Mouse (Mus musculus) lung, postnatal 4 days (tissue): ENCODE data around the gene Ncoa4.
"Not testable (repeated sequence)": the region's sequence is repeated elsewhere in the genome, so short reads cannot be mapped to it uniquely, and the experiment has no call there.

Experiments
- DNase-seq, 2 experiments: peaks; one replicate each; pipeline ENCODE4 v3.0.0; 2021

Ncoa4 gene

GRCm38 (mm10) chr14:32161090-32161885 is 1.6 kb downstream of the Ncoa4 start:
- DNase-seq: no peak

GRCm38 (mm10) chr14:32162231-32162630 is 2.6 kb downstream of the Ncoa4 start:
- no peak for DNase-seq

DNA sequence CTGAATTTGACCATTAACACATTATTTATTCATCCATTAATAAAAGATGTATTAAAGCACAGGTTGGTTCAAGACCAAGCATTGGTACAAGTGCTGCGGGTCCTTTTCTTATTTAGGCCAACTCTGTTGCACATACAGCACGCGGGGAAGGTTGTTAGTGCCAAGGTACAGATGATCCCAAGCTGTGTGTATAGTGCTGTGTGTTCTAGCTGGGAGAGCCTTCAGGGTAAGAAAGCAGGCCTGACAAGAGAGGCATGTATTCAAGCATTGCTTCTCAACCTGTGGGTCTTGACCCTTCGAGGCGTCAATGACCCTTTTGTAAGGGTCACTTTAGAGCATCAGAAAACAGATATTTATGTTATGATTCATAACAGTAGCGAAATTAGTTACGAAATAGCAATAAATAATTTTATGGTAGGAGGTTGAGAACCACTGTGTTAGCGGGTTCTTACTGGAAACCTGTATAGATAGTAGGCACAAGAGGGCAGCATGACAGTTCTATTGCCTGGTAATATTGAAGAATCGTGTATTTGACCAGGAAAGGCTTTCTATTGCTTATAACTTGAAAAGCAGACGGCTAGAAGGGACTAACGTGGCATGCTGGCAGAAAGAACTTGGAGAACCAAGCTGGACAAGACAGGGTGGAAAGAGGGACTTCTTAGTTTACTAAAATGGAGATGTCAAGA is 3.7 kb downstream of the Ncoa4 start:
- DNase-seq: no peak

GRCm38 (mm10) chr14:32164173-32165051 is 4.7 kb downstream of the Ncoa4 start:
- no peak for DNase-seq

- DNase-seq: peak; percentile 85 to 86
These were observed 5.8 kb downstream of the Ncoa4 start for GRCm38 (mm10) chr14:32165278-32166061.

GRCm38 (mm10) chr14:32166062-32166441 is 6.4 kb downstream of the Ncoa4 start:
- no peak for DNase-seq

DNA sequence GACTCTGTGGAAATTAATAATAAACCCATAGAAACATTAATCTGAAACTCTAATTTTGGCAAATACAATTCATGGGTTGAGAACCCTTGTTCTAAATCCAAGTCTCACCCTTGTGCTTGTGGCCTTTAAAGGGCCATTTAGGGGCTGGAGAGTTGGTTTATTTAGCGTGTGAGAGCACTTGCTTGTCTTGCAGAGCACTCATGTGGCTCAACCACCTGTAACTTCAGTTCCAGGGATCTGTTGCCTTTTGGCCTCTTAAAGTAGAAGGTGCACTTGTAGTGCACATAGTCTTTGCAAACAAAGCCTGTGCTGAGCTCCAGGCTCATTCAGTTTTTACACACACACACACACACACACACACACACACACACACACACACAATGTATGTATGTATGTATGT is 7.2 kb downstream of the Ncoa4 start:
- peak in 1 of 2 experiments; percentile 36 for DNase-seq

GRCm38 (mm10) chr14:32167326-32167725 is 7.7 kb downstream of the Ncoa4 start:
- no peak for DNase-seq

GRCm38 (mm10) chr14:32168653-32169231 is 9.1 kb downstream of the Ncoa4 start:
- DNase-seq: no peak

DNA sequence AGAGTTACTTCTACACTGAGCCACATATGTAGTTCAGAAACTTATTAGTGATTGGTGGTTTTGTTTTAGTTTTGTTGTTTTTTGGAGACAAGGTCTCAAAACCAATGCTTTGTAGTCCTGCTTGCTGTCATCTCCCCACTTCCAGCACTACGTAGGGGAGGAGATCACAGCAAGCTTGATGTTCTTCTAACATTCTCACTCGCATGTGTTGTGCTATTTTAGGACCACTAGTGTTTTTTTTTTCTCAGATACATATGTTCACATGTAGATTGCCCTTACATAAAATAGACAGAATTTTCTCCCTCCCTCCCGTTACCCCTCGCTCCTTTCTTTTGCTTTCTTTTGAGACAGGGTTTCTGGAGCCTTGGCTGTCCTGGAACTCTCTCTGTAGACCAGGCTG is 10.5 kb downstream of the Ncoa4 start:
- no peak for DNase-seq

DNA sequence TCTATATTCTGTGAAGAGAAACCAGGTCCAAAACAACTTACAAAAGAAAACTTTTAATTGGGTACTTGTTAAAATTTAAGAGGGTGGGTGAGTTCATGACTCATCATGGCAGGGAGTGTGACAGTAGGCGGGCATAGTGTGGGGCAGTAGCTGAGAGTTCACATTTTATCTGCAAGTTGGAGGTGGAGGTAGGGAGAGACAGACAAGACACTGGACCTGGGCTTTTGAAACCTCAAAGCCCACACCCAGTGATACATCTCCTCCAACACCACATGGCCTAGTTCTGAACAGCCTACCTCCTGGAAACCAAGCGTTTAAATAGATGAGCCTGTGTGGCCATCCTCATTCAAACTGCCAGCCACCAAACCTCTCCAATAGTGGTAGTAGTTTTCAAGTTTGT is 15.6 kb downstream of the Ncoa4 start:
- DNase-seq: no peak

DNA sequence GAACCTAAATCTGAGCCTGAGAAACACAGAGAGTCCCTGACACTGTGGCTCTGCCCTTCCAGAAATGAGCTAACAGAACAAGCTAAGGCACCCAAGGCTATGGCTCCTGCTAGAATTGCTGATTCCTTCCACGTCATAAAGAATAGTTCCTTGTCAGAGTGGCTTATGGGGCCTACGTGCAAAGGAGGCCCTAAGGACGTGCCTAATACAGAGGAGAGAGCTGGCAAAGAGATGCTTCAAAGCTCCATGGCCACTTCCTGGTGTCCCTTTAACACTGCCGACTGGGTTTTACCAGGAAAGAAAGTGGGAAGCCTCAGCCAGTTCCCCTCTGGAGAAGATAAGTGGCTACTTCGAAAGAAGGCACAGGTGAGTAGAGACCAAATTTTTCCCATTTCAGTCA is 16.9 kb downstream of the Ncoa4 start:
- not testable (repeated sequence) for DNase-seq

- DNase-seq: no peak
These were observed 19.9 kb downstream of the Ncoa4 start for GRCm38 (mm10) chr14:32179393-32180195.

DNA sequence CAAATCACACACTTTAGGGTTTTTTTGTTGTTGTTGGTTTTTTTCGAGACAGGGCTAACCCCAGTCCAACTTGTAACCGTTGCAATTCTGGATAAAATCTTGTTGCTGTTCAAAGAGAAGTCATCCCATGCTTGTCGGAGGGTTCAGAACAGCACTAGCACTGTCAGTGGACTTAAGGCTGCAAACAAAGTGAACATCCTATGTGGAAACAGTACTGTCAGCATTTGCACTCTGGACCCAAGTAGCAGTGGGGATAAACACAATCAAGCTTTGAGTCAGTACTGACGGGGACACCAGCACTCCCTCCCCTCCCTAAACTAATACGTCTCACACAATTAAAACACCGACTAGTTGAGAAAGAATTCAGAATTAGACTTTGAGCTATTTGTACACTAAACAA is 21.2 kb downstream of the Ncoa4 start:
- DNase-seq: no peak

DNA sequence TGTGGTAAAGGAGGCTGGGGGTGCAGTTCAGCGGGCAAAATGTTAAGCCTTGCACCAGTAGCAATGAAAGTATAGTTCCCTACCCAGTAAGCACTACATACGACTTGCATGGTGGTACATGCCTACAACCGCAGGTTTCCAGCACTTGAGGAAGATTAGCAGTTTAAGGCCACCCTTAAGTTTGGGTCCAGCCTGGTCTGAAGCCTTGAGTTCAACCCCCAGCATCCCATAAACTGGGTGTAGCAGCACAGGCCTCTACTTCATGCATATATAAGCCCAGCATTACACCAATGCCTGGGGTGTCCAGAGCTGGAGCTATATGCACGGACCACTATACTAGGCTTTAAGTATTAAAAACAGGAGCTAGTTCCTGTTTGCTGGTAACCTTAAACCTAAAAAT is 24.2 kb downstream of the Ncoa4 start:
- no peak for DNase-seq

GRCm38 (mm10) chr14:32190627-32191391 is 31.1 kb downstream of the Ncoa4 start:
- DNase-seq: no peak

DNA sequence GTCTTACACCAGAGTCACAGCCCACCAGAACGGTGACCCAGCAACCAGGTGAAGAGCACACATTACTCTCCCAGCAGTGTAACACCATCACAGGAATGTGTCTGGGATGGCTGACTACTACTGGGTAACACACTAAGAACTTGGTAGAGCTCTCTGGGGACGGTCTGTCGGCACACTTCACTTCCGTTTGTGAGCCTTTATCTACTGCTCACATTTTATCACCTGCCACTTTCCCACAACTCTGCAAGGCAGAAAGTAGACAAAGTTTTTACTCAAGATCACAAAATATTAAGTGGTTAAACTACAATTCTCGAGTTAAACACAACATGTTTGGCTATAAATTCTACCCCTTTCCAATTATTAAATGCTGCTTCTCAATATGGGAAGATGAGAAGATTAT is 32.3 kb downstream of the Ncoa4 start:
- DNase-seq: no peak

DNA sequence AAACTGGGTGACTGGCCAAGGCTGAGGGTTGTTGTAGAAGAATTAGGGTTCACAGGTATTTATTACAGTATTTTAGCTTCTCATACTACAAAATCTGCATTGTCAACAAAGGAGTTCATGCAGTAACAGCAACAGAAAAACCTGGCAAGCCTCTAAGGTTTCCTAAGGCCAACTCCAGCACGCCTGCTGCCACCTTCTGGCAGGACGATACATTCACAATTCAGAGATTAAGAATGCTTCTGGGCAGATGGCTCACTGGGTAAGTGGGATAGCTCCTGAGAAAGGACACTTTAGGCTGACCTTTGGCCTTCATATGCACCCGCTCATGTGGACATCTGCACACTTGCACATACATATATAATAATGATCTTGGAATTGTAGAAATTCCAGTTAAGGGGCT is 32.8 kb downstream of the Ncoa4 start:
- DNase-seq: peak; percentile 44 to 68

DNA sequence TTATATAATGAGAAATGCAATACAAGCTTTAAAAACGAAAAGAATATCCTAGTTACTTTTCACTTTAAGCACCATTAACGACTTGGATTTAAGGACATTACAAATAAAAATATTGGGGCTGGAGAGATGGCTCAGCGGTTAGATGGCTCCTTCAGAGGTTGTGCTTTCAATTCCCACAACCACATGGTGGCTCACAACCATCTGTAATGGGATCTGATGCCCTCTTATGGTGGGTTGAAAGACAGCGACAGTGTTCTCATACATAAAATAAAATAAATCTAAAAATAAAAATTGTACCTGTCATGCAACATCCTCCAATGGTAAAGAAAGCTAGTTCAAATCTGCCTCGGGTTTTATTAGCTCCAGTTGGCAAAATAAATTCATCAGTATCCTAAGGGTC is 33.9 kb downstream of the Ncoa4 start:
- not testable (repeated sequence) for DNase-seq

GRCm38 (mm10) chr14:32201354-32201753 is 41.7 kb downstream of the Ncoa4 start:
- DNase-seq: no peak
